Mouse (Mus musculus) stomach, postnatal 0 days (tissue): ENCODE data around the gene Gdi2.
A peak's percentile ranks its signal among the peaks of the same experiment; 100 is the strongest.

Experiments
- CTCF ChIP-seq: IDR thresholded peaks from 2 replicates; pipeline ENCODE4 v1.5.1; 2016; ENCODE audit warnings: antibody characterized with exemption, low read depth, mild to moderate bottlenecking, moderate library complexity
- EP300 ChIP-seq: optimal IDR thresholded peaks from 2 replicates; pipeline ENCODE3; 2016; ENCODE audit warnings: antibody characterized with exemption

DNA sequence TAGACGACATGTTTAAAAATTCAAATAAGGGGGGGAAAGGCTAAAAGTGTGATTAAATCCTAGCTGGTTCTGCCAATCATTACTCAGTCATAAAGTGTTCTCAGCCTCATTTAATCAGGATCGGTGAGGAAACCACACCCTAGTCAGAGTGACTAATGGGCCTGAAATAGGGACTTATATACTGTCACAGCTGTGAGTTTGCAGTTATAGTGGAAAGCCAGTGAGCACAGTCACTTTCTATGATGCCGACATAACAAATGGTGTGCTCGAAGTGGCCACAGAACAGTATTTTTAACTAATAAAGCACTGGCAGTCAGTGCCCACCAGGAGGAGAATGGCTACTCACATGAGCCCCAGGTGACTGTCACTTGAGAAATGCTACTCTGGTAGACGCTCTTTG, 7.1 kb downstream of the Gdi2 start:
- TF ChIP-seq EP300 (no peak), CTCF (peak; percentile 16; the same call in 1 of the 2 replicates)
